Mouse (Mus musculus): Measurements from ENCODE around the gene Sycp3.

DNA sequence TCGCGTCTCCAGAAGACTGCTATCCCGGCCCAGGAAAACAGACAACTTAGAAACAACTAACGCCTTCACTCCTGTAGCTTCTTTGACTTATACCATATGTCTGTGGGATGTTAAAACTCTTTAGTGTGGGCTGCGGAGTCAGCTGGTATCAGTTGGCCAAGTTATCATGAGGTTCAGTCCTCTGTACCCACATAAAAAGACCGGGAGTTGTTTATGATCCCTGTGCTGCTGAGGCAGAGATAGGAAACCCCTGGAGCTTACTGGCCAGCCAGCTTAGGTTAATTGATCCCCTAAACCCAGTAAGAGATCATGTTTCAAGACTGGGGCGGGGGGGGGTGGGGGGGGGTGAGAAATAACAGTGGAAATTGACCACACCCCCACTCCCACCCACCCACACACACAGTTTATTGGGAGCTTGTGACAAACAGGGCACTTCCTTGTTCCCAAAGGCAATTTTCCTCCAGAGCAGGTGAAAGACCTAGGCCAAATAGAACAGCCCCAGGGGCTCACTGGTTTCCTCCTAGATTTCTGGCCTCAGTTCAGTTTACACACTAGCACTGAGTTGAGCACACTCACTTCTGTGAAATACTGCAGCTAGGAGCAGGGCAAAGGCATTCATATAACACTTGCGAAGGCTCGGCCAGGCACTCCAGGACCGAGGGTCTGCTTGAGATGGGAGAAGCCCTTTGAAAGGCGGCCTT lies 37.6 kb downstream of the Sycp3 start:
- TF ChIP-seq E2F4 (IDR thresholded peaks at IDR 0.05; ENCODE audit: borderline replicate concordance, low read depth, low read length) (no peak), CTCF (IDR thresholded peaks at IDR 0.05 in 2 of 3, conservative IDR thresholded peaks at IDR 0.05 in 1 of 3; ENCODE audit: control insufficient read depth in 1 of 3, insufficient read depth in 1 of 3, low read depth in 2 of 3, low read length in 3 of 3, poor library complexity in 1 of 3, severe bottlenecking in 1 of 3) (no peak), UBTF (IDR thresholded peaks at IDR 0.05; ENCODE audit: borderline replicate concordance, insufficient read depth, low read depth, low read length) (no peak), MAX (IDR thresholded peaks at IDR 0.05; ENCODE audit: low read length) (no peak), HCFC1 (IDR thresholded peaks at IDR 0.05; ENCODE audit: low read depth, low read length) (no peak), KAT2A (conservative IDR thresholded peaks at IDR 0.05; ENCODE audit: low read depth, low read length) (no peak), SMC3 (IDR thresholded peaks at IDR 0.05; ENCODE audit: low read depth, low read length) (no peak), EP300 (IDR thresholded peaks at IDR 0.05; ENCODE audit: low read depth in 1 of 2, low read length in 2 of 2) (no peak)

All from MEL (cell line).